Mouse (Mus musculus): ENCODE data around the gene Gpam.
"Not testable (repeated sequence)": the region's sequence is repeated elsewhere in the genome, so short reads cannot be mapped to it uniquely, and the experiment has no call there.

Gene Gpam

DNA sequence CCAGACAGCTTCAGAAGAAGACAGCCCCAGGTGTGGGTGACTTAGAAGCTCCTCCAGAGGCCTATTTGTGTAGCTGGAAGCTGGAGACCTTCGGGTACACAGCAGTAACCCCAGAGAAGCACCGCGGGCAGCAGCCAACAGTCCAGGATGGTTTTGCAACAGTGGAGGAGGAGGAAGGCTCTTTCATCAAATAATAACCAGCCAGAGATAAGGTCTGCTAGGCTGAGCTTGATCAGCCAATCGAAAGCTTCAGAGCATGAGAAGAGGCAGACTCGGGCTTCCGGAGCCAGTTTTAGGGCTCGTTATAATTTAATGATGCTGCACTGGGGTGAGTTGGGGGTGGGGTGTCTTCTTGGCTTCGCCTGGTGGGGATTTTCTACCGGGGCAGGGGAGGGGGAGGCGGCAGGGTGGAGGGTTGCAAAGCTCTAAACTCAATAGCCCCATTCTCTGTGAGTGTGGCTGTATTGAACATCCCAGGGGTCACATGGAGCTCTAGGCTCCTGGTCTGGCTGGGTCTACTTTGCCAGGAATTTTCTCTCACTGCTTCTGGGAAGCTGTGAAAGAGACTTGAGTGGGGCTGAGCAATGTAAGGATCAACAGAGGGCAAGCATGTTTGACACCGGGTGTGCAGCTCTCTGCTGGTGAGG, at the start of gene Gpam:
Gene Gpam (minus strand): TSS at position 167 of the 647 bp plus-strand sequence.
- in situ Hi-C loops (cut with MboI; ENCODE audit: low sequenced_read_pairs) = no loop called here

DNA sequence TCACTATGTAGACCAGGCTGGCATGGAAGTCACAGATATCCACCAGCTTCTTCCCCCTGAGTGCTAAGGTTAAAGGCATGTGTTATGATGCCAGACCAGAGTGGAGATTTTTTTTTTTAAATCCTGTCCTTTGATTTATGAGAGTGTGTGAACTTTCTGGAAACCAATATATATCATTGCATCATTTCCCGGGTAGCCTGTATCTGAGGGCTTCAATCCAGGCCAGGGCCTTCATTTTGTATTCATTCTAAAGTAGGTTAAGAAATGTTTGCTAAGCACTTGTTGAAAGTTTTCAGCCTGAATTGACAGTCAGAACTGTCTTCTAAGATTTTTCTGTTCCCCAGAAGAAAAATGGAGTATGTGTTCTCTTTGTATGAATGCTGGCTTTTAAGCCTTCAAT, 44.5 kb upstream of the Gpam start:
- in situ Hi-C loops (cut with MboI; ENCODE audit: low sequenced_read_pairs) = no loop called here

DNA sequence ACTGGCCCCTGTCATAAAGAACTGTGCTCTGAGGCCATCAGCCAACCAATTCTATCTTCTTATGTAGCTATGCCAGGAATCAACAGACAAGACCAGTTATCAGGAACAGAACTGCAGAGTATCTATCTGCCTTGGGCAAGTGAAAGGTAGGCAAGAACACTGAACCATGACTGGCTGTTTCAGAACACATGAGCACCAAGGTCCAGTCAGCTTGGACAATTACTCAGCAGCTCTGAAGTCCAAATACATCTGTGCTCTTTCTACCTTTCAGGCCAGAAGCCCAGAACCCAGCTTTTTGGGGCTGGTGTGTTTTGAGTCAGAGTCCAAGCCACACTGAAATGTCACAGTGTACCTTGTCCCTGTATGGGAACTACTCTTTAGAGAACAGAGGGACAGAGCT, 43.4 kb upstream of the Gpam start:
- in situ Hi-C loops (cut with MboI; ENCODE audit: low sequenced_read_pairs) = no loop called here

DNA sequence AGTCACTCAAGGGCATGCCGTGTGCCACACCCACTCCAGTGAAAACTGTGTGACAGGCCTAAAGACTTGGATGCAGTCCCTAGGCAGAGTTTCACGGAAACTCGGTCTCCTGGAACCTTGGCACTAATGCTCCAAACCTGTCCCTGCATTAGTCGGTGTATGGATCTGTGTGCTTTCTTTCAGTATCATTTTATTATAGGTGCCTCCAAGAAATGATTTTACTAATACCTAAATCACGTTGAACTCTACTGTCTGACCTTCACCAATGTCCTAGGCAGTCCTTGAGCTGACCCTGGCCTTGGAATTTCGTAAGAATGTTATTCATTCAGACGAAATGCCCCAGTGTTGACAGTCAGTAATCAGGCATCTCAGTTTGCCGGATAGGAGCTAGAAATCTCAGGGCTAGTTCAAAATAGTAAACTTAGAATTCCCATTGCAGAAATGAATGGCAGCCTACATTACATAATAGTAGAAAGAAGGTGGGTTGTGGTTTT, 42.2 kb upstream of the Gpam start:
- in situ Hi-C loops (cut with MboI; ENCODE audit: low sequenced_read_pairs) = not testable (repeated sequence)

GRCm38 (mm10) chr19:55168360-55168759, 41.3 kb upstream of the Gpam start:
- in situ Hi-C loops (cut with MboI; ENCODE audit: low sequenced_read_pairs) = no loop called here

DNA sequence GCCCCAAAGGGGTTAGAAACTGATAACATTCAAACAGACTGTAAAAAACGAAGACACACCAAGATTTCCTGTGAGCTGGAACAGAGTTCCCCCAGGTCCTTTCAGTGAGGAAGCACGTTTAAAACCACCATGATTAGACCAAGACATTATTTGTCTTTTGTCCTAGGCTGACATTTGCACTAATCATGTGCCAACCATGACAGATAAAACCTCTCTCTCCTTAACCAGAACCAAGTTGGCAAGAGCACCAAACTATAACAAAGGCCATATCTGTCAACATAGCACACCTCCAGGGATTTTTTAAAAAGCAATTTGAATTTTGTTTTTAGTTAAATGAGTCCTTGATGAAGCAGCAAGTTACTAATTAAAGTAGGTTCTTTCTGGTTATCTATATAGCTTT, 40.7 kb upstream of the Gpam start:
- in situ Hi-C loops (cut with MboI; ENCODE audit: low sequenced_read_pairs) = no loop called here

- in situ Hi-C loops (cut with MboI; ENCODE audit: low sequenced_read_pairs) = no loop called here
Measured at GRCm38 (mm10) chr19:55166741-55167140, 39.7 kb upstream of the Gpam start.

- in situ Hi-C loops (cut with MboI; ENCODE audit: low sequenced_read_pairs) = no loop called here
Measured at GRCm38 (mm10) chr19:55165954-55166353, 38.9 kb upstream of the Gpam start.

GRCm38 (mm10) chr19:55165183-55165865, 38.3 kb upstream of the Gpam start:
- in situ Hi-C loops (cut with MboI; ENCODE audit: low sequenced_read_pairs) = no loop called here

DNA sequence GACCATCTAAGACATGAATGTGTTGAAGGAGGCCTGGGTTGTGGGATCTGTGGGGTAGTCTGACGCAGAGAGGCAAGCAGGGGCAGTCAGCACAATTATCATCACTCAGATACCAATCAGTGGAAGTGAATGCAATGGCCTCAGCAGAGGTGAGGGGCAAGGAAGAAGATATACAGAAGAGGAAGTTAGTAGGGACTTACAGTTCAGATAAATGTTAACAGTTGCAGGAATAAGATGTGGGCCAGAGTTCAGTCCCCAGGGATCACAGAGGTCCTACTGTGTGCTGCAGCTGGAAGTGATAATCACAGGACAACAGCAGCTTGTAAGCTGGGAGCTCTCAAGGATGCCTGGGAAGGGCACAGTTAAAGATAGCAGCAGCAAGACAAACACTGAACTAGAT, 37.1 kb upstream of the Gpam start:
- in situ Hi-C loops (cut with MboI; ENCODE audit: low sequenced_read_pairs) = no loop called here

DNA sequence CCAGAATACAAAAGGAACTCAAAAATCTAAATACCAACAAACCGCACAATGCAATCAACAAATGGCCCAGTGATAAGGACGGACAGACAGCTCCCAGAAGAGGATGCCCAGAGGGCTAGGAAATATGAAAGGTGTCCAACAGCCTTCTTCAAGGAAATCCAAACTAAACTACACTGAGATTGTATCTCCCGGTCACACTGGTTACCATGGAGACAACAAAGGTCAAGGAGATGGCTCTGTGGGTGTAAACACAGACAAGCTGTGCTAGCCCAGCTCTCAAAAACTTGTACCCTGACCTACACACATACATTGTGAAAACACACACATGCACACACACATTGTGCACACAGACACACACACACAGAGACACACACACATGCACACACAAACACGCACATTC, 35.2 kb upstream of the Gpam start:
- in situ Hi-C loops (cut with MboI; ENCODE audit: low sequenced_read_pairs) = no loop called here

DNA sequence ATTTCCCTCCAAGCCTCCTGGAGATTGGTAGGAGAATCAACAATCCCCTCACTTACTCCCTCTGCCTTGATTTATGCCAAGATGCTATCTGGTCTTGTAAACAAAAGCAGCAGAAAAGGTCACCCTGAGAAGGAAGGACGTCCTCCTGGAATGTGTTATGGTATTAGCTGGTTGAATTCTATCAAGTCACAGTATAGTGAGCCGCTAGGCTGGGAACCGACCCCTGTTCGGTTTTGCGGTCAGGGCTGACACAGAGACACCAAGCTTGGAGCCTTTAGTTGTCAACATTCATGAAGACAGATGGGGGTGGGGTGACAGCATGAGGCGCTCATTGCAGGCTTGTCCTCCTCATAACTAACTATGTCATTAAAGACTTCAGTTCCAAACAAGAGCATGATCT, 32.8 kb upstream of the Gpam start:
- in situ Hi-C loops (cut with MboI; ENCODE audit: low sequenced_read_pairs) = no loop called here

- in situ Hi-C loops (cut with MboI; ENCODE audit: low sequenced_read_pairs) = no loop called here
Measured at GRCm38 (mm10) chr19:55158606-55159005, 31.6 kb upstream of the Gpam start.

- in situ Hi-C loops (cut with MboI; ENCODE audit: low sequenced_read_pairs) = no loop called here
Measured at GRCm38 (mm10) chr19:55157029-55157428, 30.0 kb upstream of the Gpam start.

- in situ Hi-C loops (cut with MboI; ENCODE audit: low sequenced_read_pairs) = no loop called here
Measured at GRCm38 (mm10) chr19:55152983-55153382, 25.9 kb upstream of the Gpam start.

DNA sequence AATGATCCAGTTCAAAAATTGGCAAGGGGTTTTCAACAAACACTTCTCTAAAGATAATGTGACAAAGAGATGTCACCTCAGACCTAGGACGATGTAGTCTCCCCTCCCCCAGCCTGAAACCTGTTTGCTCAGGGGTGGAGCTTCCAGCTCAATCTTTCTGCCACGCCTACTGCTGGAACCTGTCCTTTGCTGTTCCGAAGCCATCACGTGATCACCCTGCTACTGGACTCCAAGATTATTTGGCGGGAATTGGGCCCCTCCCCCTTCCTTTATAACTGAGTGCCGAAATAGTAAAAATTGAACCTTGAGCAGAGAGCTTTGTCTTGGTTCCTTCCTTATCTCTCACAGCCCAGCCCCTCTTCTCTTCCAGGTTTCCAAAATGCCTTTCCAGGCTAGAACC, 25.2 kb upstream of the Gpam start:
- in situ Hi-C loops (cut with MboI; ENCODE audit: low sequenced_read_pairs) = not testable (repeated sequence)

DNA sequence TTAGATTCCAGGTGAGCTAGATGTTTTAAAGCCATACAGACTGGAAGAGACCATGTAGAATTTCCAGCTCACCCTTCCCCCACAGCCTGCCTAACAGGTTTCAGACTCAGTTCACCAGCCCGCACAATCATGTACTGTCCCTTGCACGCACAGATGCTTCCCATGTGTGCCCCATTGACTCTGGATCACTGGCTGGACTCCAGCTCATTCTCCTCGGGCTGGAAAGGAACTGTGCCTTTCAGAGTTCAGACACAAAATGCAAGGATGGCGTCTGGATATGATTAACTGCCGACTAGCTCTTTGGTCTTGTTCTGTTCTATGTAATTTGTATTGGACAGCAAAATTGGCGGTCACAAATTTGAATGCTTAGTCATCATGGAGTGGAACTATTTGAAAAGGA, 22.6 kb upstream of the Gpam start:
- in situ Hi-C loops (cut with MboI; ENCODE audit: low sequenced_read_pairs) = no loop called here

- in situ Hi-C loops (cut with MboI; ENCODE audit: low sequenced_read_pairs) = no loop called here
Measured at GRCm38 (mm10) chr19:55148109-55148508, 21.1 kb upstream of the Gpam start.

- in situ Hi-C loops (cut with MboI; ENCODE audit: low sequenced_read_pairs) = no loop called here
Measured at GRCm38 (mm10) chr19:55147568-55147967, 20.5 kb upstream of the Gpam start.

GRCm38 (mm10) chr19:55145136-55145535, 18.1 kb upstream of the Gpam start:
- in situ Hi-C loops (cut with MboI; ENCODE audit: low sequenced_read_pairs) = no loop called here

- in situ Hi-C loops (cut with MboI; ENCODE audit: low sequenced_read_pairs) = no loop called here
Measured at GRCm38 (mm10) chr19:55144691-55145090, 17.7 kb upstream of the Gpam start.
